Mouse (Mus musculus): ENCODE results near the gene Cacnb1. TPM values are rescaled to one million over a fixed set of nuclear protein-coding genes. Genes with fewer than 3 reads are reported as not detected.

Gene Cacnb1
- polyA plus RNA-seq, 1 experiment from 2014 or later: 52.1 TPM

DNA sequence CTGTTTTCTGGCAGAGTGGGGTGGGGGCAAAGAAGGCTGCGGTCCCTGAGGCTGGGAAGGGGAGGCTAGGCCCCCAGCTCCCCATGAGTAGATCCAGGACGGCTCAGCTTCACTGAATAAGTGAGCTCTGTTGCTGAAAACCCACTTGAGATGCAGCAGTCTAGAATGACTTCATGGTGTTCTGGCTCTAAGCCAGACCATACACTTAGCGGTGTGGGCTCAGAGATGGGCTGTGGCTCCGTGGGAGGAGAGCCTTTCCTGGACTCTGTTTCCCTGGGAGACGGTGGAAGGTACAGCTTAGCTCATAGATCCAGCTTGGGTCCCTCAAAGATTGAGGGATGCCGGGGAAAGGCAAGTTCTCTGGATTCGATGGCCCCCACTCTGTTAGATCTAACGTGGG is 18.7 kb downstream of the Cacnb1 start:
- Histone ChIP-seq H3K27me3 (peaks cover 13% of the 10 kb centered on the region; the same call in 1 of the 2 replicates), H3K9me3 (no peaks in the 10 kb centered on the region), H3K9ac (no peak overlapping the region), H3K4me2 (no peak overlapping the region), H3K4me1 (replicated peaks) (peaks cover 32% of the 10 kb centered on the region), H3K27ac (replicated peaks) (peak overlapping the region; percentile 9; the same call in 1 of the 2 replicates), H3K36me3 (peaks cover 66% of the 10 kb centered on the region), H3K4me3 (no peak overlapping the region)
- 71% methylated on average over 8 of the region's 8 CpGs for WGBS
- no peak for ATAC-seq (ENCODE audit: low read depth)

- Histone ChIP-seq H3K9me3 (no peaks in the 10 kb centered on the region), H3K9ac (0 out of 2 replicates have a peak overlapping the region, but pooled peaks have one; percentile 0), H3K4me2 (peak overlapping the region; percentile 21; the same call in 1 of the 2 replicates), H3K27ac (replicated peaks) (no peak overlapping the region), H3K27me3 (peaks cover 13% of the 10 kb centered on the region; the same call in 1 of the 2 replicates), H3K36me3 (peaks cover 57% of the 10 kb centered on the region), H3K4me3 (no peak overlapping the region), H3K4me1 (replicated peaks) (peaks cover 37% of the 10 kb centered on the region)
- WGBS: 25% methylated on average over 17 of the region's 17 CpGs
- ATAC-seq (ENCODE audit: low read depth): no peak
Measured at GRCm38 (mm10) chr11:98003171-98003671, 19.6 kb downstream of the Cacnb1 start.

- Histone ChIP-seq H3K9ac (0 out of 2 replicates have a peak overlapping the region, but pooled peaks have one; percentile 0), H3K27ac (replicated peaks) (no peak overlapping the region), H3K4me3 (no peak overlapping the region), H3K4me2 (peak overlapping the region; percentile 21; the same call in 1 of the 2 replicates), H3K4me1 (replicated peaks) (peaks cover 37% of the 10 kb centered on the region), H3K36me3 (peaks cover 51% of the 10 kb centered on the region), H3K9me3 (no peaks in the 10 kb centered on the region), H3K27me3 (peaks cover 13% of the 10 kb centered on the region; the same call in 1 of the 2 replicates)
- WGBS: 8% methylated on average over 12 of the region's 12 CpGs
- no peak for ATAC-seq (ENCODE audit: low read depth)
Measured at GRCm38 (mm10) chr11:98002627-98003026, 20.2 kb downstream of the Cacnb1 start.

GRCm38 (mm10) chr11:98001986-98002385 is 20.8 kb downstream of the Cacnb1 start:
- WGBS: 63% methylated on average over 6 of the region's 6 CpGs
- no peak overlapping the region for H3K4me2 ChIP-seq
- no peak overlapping the region for H3K9ac ChIP-seq
- no peak overlapping the region for H3K4me3 ChIP-seq
- ATAC-seq (ENCODE audit: low read depth): no peak
- peaks cover 44% of the 10 kb centered on the region for H3K36me3 ChIP-seq
- peaks cover 13% of the 10 kb centered on the region; the same call in 1 of the 2 replicates for H3K27me3 ChIP-seq
- no peaks in the 10 kb centered on the region for H3K9me3 ChIP-seq
- H3K4me1 ChIP-seq (replicated peaks): peaks cover 37% of the 10 kb centered on the region
- H3K27ac ChIP-seq (replicated peaks): no peak overlapping the region

GRCm38 (mm10) chr11:98001351-98001824 is 21.4 kb downstream of the Cacnb1 start:
- peaks cover 39% of the 10 kb centered on the region for H3K36me3 ChIP-seq
- ATAC-seq (ENCODE audit: low read depth): no peak
- no peak overlapping the region for H3K9ac ChIP-seq
- 23% methylated on average over 11 of the region's 11 CpGs for WGBS
- H3K4me1 ChIP-seq (replicated peaks): peaks cover 37% of the 10 kb centered on the region
- H3K27me3 ChIP-seq: peaks cover 17% of the 10 kb centered on the region; the same call in 1 of the 2 replicates
- no peaks in the 10 kb centered on the region for H3K9me3 ChIP-seq
- no peak overlapping the region for H3K4me3 ChIP-seq
- no peak overlapping the region for H3K27ac ChIP-seq (replicated peaks)
- no peak overlapping the region for H3K4me2 ChIP-seq

DNA sequence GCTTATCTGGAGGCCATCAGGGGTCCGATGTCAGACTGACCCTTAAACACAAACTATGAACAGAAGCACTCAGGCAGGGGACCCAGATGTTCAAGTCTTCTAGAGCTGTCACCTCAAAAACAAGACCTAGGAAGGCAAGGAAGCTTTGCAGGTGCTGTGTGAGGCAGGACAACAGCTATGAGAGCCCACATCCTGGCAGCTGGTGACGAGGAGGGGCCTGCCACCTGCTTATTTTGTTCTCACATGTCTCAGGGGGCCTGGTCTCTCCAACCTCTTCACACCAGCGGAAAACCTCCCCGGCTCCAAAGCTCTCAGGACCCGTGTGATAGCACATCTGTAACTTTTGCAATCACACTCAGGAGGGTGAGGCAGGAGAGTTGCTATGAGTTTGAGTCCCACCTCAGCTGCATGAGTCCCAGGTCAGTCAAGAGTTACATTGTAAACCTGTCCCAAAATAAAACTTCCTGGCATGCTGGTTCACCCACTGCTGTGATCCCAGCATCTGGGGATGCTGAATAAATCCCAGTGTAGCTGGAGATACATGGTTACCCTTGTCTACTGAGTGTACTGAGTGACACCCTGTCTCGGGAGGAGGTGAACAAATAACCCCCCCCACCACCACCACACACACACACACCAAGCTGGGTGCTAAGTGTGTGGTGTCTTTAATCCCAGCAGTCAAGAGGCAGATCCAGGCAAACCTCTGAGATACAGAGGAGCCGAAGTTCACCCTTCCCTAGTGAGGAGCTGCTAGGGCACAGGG is 22.3 kb downstream of the Cacnb1 start:
- Histone ChIP-seq H3K9me3 (no peaks in the 10 kb centered on the region), H3K9ac (peak overlapping the region; percentile 22; the same call in 1 of the 2 replicates), H3K27me3 (peaks cover 19% of the 10 kb centered on the region; the same call in 1 of the 2 replicates), H3K4me1 (replicated peaks) (peaks cover 42% of the 10 kb centered on the region), H3K4me2 (no peak overlapping the region), H3K36me3 (peaks cover 31% of the 10 kb centered on the region), H3K4me3 (no peak overlapping the region), H3K27ac (replicated peaks) (no peak overlapping the region)
- ATAC-seq (ENCODE audit: low read depth): no peak
- WGBS: 33% methylated on average over 7 of the region's 7 CpGs

- no peak overlapping the region for H3K4me3 ChIP-seq
- peaks cover 22% of the 10 kb centered on the region; the same call in 1 of the 2 replicates for H3K27me3 ChIP-seq
- H3K9ac ChIP-seq: peak overlapping the region; percentile 22; the same call in 1 of the 2 replicates
- no peaks in the 10 kb centered on the region for H3K9me3 ChIP-seq
- ATAC-seq (ENCODE audit: low read depth): no peak
- peaks cover 22% of the 10 kb centered on the region for H3K36me3 ChIP-seq
- 60% methylated on average over 5 of the region's 5 CpGs for WGBS
- no peak overlapping the region for H3K27ac ChIP-seq (replicated peaks)
- H3K4me2 ChIP-seq: no peak overlapping the region
- H3K4me1 ChIP-seq (replicated peaks): peaks cover 50% of the 10 kb centered on the region
Measured at GRCm38 (mm10) chr11:97999748-98000147, 23.1 kb downstream of the Cacnb1 start.

DNA sequence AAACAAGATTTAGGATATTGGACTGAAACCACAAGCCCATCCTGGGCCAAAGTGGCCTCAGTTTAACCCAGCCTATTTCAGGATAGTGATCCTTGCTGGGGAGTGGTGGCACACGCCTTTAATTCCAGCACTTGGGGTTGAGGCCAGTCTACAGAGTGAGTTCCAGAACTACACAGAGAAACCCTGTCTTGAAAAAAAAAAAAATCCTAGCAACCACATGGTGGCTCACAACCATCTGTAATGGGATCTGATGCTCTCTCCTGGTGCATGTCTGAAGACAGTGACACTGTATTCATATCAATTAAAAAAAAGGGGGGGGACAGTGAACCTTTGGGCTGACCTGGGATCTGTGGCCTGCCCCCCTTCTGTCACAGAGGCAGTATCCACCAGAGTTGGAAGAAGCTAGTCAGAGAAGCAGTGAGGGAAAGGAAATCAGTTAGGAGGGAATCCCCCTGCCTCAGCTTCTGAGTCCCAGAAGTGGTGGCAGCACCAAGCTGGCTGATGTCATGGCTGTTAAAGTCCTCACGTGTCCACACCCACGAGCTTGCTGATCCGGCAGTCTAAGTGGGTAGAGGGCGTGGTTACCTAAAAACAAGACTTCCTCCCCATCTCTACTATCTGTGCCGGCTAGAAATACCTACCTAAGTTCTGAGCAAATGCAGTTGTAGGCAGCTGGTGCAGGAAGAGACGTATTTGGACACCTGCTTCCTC is 23.8 kb downstream of the Cacnb1 start:
- WGBS: 68% methylated on average over 7 of the region's 7 CpGs
- no peak overlapping the region for H3K9ac ChIP-seq
- peaks cover 16% of the 10 kb centered on the region for H3K36me3 ChIP-seq
- no peaks in the 10 kb centered on the region for H3K9me3 ChIP-seq
- H3K27me3 ChIP-seq: peaks cover 29% of the 10 kb centered on the region; the same call in 1 of the 2 replicates
- H3K27ac ChIP-seq (replicated peaks): no peak overlapping the region
- no peak overlapping the region for H3K4me2 ChIP-seq
- no peak for ATAC-seq (ENCODE audit: low read depth)
- peaks cover 49% of the 10 kb centered on the region for H3K4me1 ChIP-seq (replicated peaks)
- H3K4me3 ChIP-seq: no peak overlapping the region

- Histone ChIP-seq H3K4me1 (replicated peaks) (peaks cover 41% of the 10 kb centered on the region), H3K4me2 (no peak overlapping the region), H3K27ac (replicated peaks) (no peak overlapping the region), H3K4me3 (no peak overlapping the region), H3K27me3 (peaks cover 29% of the 10 kb centered on the region; the same call in 1 of the 2 replicates), H3K36me3 (peaks cover 9% of the 10 kb centered on the region), H3K9ac (no peak overlapping the region), H3K9me3 (no peaks in the 10 kb centered on the region)
- WGBS: 81% methylated on average over 11 of the region's 11 CpGs
- no peak for ATAC-seq (ENCODE audit: low read depth)
Measured at GRCm38 (mm10) chr11:97998074-97998793, 24.6 kb downstream of the Cacnb1 start.

GRCm38 (mm10) chr11:97997387-97997960 is 25.4 kb downstream of the Cacnb1 start:
- Histone ChIP-seq H3K4me2 (no peak overlapping the region), H3K4me1 (replicated peaks) (peaks cover 34% of the 10 kb centered on the region), H3K27me3 (peaks cover 29% of the 10 kb centered on the region; the same call in 1 of the 2 replicates), H3K27ac (replicated peaks) (no peak overlapping the region), H3K9me3 (no peaks in the 10 kb centered on the region), H3K36me3 (peaks cover 2% of the 10 kb centered on the region; the same call in 1 of the 2 replicates), H3K4me3 (no peak overlapping the region), H3K9ac (no peak overlapping the region)
- no peak for ATAC-seq (ENCODE audit: low read depth)
- 78% methylated on average over 8 of the region's 8 CpGs for WGBS

GRCm38 (mm10) chr11:97996691-97997090 is 26.1 kb downstream of the Cacnb1 start:
- H3K27me3 ChIP-seq: peaks cover 23% of the 10 kb centered on the region; the same call in 1 of the 2 replicates
- H3K9ac ChIP-seq: no peak overlapping the region
- H3K9me3 ChIP-seq: no peaks in the 10 kb centered on the region
- no peaks in the 10 kb centered on the region for H3K36me3 ChIP-seq
- H3K4me1 ChIP-seq (replicated peaks): peaks cover 26% of the 10 kb centered on the region
- no peak overlapping the region for H3K4me3 ChIP-seq
- no peak overlapping the region for H3K4me2 ChIP-seq
- WGBS: 66% methylated on average over 1 of the region's 1 CpGs
- ATAC-seq (ENCODE audit: low read depth): no peak
- no peak overlapping the region for H3K27ac ChIP-seq (replicated peaks)

Measured in neural tube, embryonic 13.5 days (tissue).